Mouse (Mus musculus) CH12.LX (cell line): Measurements from ENCODE around the gene Rassf5.

ENCODE experiments used
- MYC ChIP-seq: IDR thresholded peaks from 2 replicates; pipeline ENCODE4 v1.6.1; 2011; ENCODE audit warnings: low read depth, mild to moderate bottlenecking, improper control_type of control experiment, low read length
- POLR2A ChIP-seq: IDR thresholded peaks from 2 replicates; pipeline ENCODE4 v1.6.1; 2011; ENCODE audit warnings: low read depth, mild to moderate bottlenecking, improper control_type of control experiment, low read length
- TBP ChIP-seq: conservative IDR thresholded peaks from 2 replicates; pipeline ENCODE4 v1.6.1; 2011; ENCODE audit warnings: low read depth, low read length, improper control_type of control experiment

DNA sequence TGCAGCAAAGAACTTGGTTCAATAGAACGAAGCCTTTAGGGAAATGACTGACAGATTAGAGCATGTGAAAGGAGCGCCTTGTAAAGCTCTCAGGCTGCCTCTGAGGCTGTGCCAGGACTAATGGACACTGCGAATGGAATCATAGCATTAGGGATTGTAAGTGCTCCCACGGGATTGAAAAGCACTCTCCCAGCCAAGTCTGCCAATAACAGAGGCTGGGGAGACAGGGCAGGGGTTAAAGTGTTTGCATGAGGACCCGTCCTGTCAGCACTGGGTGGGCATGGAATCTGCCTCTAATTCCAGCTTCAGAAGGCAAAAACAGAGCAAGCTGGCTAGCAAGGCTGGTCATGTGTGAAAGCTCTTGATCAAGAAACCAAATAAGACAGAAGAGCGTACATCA lies 110.8 kb downstream of the Rassf5 start:
- TF ChIP-seq TBP: no peak
- TF ChIP-seq MYC: no peak
- no peak for TF ChIP-seq POLR2A
